Mouse (Mus musculus): ENCODE measurements at regions not wholly inside any gene's neighbourhood (a gene's known extent, or its start where the extent isn't known, plus 50 kb on each side); places are given as distances from the start of the nearest gene placed in this dataset.

DNA sequence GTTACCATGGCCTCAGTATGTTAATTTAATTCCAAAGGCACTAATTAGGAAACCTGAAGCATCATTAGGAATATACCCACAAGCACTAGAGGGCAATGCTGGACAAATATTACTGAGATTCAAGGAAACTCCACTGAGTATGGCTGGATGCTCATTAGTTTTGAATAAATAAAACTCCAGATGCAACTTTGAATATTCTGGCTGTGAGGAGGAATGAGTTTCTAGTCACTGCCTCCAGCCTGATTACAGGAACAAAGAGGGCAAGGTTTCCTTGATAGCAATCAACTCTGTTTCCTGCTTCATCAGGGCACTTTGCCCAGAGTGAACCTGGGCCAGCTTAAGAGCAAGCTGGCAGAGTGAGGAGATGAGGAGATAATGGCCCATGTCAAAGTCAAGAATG is 543.5 kb upstream of the Pdzrn3 start:
- Histone ChIP-seq H3K36me3 (ENCODE audit: insufficient read depth) (no peaks in the 10 kb centered on the region), H3K4me2 (no peak overlapping the region), H3K9me3 (ENCODE audit: low read depth, low read length) (no peaks in the 10 kb centered on the region), H3K4me1 (ENCODE audit: insufficient read depth) (no peaks in the 10 kb centered on the region), H3K9ac (no peak overlapping the region), H3K27me3 (ENCODE audit: insufficient read depth, low read length) (no peaks in the 10 kb centered on the region), H3K27ac (ENCODE audit: low read depth) (no peak overlapping the region), H3K4me3 (ENCODE audit: low read depth, low read length) (no peak overlapping the region)
- TF ChIP-seq CTCF (IDR thresholded peaks at IDR 0.05; ENCODE audit: low read depth) = peak; percentile 21; the same call in 1 of the 2 replicates
- DNase-seq (peak; percentile 43), ATAC-seq (ENCODE audit: insufficient read depth) (no peak)

DNA sequence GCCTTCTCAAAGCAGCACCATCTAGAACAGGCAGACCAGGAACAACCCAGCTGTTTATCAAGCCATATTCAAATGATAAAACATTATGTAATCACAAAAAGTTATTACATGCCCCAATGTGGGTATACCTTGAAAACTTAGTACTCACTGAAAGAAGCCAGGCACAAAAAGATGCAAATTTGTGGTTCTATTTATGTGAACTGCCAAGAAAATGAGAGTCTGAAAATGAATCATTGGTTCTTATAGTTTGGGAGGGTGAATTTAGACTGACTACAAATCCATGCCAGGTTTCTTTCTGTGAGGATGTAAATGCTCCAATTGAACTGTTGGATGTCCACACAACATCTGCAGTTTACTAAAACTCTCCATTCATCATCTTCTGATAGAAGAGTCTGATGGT is 541.2 kb upstream of the Pdzrn3 start:
- no peaks in the 10 kb centered on the region for H3K36me3 ChIP-seq (ENCODE audit: insufficient read depth)
- no peaks in the 10 kb centered on the region for H3K9me3 ChIP-seq (ENCODE audit: low read depth, low read length)
- no peaks in the 10 kb centered on the region for H3K4me1 ChIP-seq (ENCODE audit: insufficient read depth)
- no peak overlapping the region for H3K4me3 ChIP-seq (ENCODE audit: low read depth, low read length)
- H3K9ac ChIP-seq = no peak overlapping the region
- no peak for DNase-seq
- H3K27me3 ChIP-seq (ENCODE audit: insufficient read depth, low read length) = no peaks in the 10 kb centered on the region
- H3K4me2 ChIP-seq = no peak overlapping the region
- no peak for ATAC-seq (ENCODE audit: insufficient read depth)
- no peak overlapping the region for H3K27ac ChIP-seq (ENCODE audit: low read depth)
- TF ChIP-seq CTCF (IDR thresholded peaks at IDR 0.05; ENCODE audit: low read depth) = no peak

DNA sequence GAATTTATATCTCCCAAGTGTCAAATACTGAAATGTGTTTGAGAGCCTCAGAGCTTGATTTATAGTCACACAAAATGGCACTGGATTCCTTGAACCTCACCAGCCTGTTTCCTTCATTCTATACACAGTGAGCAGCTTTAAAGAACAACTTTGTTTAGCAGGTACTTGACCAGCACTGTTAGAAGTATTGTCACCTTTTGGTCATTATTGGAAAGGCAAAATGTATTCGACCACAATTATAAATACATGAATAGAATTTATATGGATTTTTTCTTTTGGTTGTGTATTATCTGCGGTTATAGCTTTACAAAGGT is 527.3 kb upstream of the Pdzrn3 start:
- no peaks in the 10 kb centered on the region for H3K27me3 ChIP-seq (ENCODE audit: insufficient read depth, low read length)
- H3K36me3 ChIP-seq (ENCODE audit: insufficient read depth) = no peaks in the 10 kb centered on the region
- H3K9me3 ChIP-seq (ENCODE audit: low read depth, low read length) = no peaks in the 10 kb centered on the region
- ATAC-seq (ENCODE audit: insufficient read depth) (peak; percentile 76; the same call in 1 of the 2 replicates), DNase-seq (no peak)
- no peak overlapping the region for H3K4me3 ChIP-seq (ENCODE audit: low read depth, low read length)
- no peaks in the 10 kb centered on the region for H3K4me1 ChIP-seq (ENCODE audit: insufficient read depth)
- 89% methylated on average over 2 of the region's 2 CpGs for WGBS
- no peak overlapping the region for H3K4me2 ChIP-seq
- TF ChIP-seq CTCF (IDR thresholded peaks at IDR 0.05; ENCODE audit: low read depth) = no peak
- no peak overlapping the region for H3K9ac ChIP-seq
- H3K27ac ChIP-seq (ENCODE audit: low read depth) = no peak overlapping the region

DNA sequence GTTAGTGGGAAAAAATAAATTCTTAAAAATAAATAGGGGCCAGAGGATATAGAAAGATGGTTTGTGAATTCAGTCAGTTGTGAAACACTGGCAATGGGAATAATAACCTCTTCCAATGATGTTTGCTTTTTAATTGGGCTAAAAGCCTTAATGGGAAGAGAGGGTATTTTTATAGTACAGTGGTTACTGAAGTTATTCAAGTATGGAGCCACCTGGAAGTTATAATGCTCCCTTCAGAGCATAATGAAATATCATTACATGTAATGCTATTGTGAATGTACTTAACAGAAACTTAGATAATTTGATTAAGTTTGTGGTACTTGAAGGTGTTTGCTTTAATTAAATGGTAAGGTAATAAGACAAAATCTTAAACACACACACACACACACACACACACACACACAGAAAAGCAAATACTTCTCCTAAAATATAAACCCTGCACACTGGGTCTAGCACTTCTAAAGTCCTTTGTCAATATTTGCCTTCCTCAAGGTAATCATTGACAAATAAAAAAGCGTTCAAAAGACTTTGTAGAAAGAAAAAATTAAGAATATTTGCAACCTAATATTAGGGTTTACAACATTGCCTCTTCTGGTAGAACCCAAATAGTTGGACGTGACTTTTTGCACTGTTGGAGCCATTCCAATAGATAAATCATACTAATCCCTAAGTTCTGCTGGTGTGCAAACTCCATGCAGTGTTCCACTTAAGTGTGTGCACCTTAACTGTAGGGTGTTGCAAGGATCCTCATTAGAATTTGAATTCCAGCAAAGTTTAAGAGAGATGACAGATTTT is 526.7 kb upstream of the Pdzrn3 start:
- H3K27me3 ChIP-seq (ENCODE audit: insufficient read depth, low read length) = no peaks in the 10 kb centered on the region
- DNase-seq = peak; percentile 56
- no peak for TF ChIP-seq CTCF (IDR thresholded peaks at IDR 0.05; ENCODE audit: low read depth)
- ATAC-seq (ENCODE audit: insufficient read depth) = peak; percentile 90
- no peak overlapping the region for H3K27ac ChIP-seq (ENCODE audit: low read depth)
- H3K4me2 ChIP-seq = no peak overlapping the region
- H3K36me3 ChIP-seq (ENCODE audit: insufficient read depth) = no peaks in the 10 kb centered on the region
- no peak overlapping the region for H3K4me3 ChIP-seq (ENCODE audit: low read depth, low read length)
- no peaks in the 10 kb centered on the region for H3K9me3 ChIP-seq (ENCODE audit: low read depth, low read length)
- WGBS = 28% methylated on average over 2 of the region's 2 CpGs
- no peaks in the 10 kb centered on the region for H3K4me1 ChIP-seq (ENCODE audit: insufficient read depth)
- no peak overlapping the region for H3K9ac ChIP-seq

DNA sequence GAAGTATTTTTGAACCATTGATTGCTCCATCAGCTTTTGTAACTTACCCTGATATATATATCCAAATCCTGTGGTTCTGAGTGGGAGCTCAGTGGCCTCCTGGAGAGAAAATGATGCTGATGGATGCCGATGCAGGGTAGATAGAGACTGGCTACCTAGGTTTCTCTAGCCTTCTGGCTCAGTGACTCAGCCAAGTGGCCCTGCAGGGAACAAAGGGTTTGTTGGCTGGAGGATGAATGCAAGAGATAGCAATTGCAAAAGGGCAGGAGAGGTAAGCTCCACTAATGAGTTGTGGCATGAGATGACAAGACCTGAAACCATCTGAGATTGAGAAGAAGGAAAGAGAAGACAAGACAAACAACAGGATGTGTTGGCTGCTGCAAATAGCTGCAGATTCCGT is 524.6 kb upstream of the Pdzrn3 start:
- no peak overlapping the region for H3K27ac ChIP-seq (ENCODE audit: low read depth)
- H3K4me3 ChIP-seq (ENCODE audit: low read depth, low read length) = no peak overlapping the region
- no peak overlapping the region for H3K9ac ChIP-seq
- ATAC-seq (ENCODE audit: insufficient read depth) (no peak), DNase-seq (no peak)
- no peak for TF ChIP-seq CTCF (IDR thresholded peaks at IDR 0.05; ENCODE audit: low read depth)
- H3K36me3 ChIP-seq (ENCODE audit: insufficient read depth) = no peaks in the 10 kb centered on the region
- no peak overlapping the region for H3K4me2 ChIP-seq
- no peaks in the 10 kb centered on the region for H3K4me1 ChIP-seq (ENCODE audit: insufficient read depth)
- H3K9me3 ChIP-seq (ENCODE audit: low read depth, low read length) = no peaks in the 10 kb centered on the region
- no peaks in the 10 kb centered on the region for H3K27me3 ChIP-seq (ENCODE audit: insufficient read depth, low read length)
- 71% methylated on average over 2 of the region's 2 CpGs for WGBS

DNA sequence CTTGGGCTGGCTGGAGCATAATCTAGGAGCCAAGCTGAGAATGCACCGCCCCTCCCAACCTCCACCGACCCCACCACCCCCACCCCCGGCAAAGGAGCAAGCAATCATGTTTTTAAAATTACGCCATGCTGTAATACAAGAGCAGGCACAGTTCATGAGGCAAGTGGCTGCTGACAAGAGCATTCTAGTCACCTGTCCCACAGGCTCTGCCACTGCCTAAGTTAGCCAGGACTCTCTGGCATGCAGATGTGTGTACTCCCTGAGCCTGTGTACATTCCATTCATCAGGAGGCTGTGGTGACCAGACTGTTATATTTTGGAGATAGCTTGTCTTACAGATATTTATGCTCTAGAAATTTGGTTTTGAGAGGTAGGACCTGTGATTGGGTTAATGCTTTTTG is 520.8 kb upstream of the Pdzrn3 start:
- DNase-seq (no peak), ATAC-seq (ENCODE audit: insufficient read depth) (peak; percentile 54; the same call in 1 of the 2 replicates)
- H3K9me3 ChIP-seq (ENCODE audit: low read depth, low read length) = no peaks in the 10 kb centered on the region
- H3K27ac ChIP-seq (ENCODE audit: low read depth) = no peak overlapping the region
- H3K4me3 ChIP-seq (ENCODE audit: low read depth, low read length) = no peak overlapping the region
- WGBS = 66% methylated on average over 4 of the region's 4 CpGs
- H3K9ac ChIP-seq = no peak overlapping the region
- no peak for TF ChIP-seq CTCF (IDR thresholded peaks at IDR 0.05; ENCODE audit: low read depth)
- H3K36me3 ChIP-seq (ENCODE audit: insufficient read depth) = no peaks in the 10 kb centered on the region
- no peaks in the 10 kb centered on the region for H3K27me3 ChIP-seq (ENCODE audit: insufficient read depth, low read length)
- H3K4me1 ChIP-seq (ENCODE audit: insufficient read depth) = no peaks in the 10 kb centered on the region
- H3K4me2 ChIP-seq = no peak overlapping the region

DNA sequence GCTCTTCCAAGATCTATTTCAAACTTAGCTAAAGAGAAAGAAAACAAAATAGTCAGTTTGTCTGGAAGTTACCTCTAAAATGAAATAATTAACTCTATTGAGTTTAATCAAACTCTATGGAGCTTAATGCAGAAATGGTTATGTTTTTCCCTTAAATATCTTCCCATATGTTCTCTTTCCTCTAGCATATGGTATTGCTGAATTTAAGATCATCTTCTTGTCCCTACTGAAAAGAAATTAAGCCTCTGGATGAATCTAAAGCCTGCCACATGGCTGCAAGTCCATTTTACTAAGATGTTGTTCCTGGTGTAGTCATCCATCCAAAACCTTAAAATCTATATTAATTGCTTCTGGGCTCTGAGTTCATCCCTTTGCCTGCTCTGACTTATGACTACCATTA is 513.0 kb upstream of the Pdzrn3 start:
- no peak for ATAC-seq (ENCODE audit: insufficient read depth)
- H3K4me2 ChIP-seq = no peak overlapping the region

More for the DNA sequence above, 513.0 kb upstream of the Pdzrn3 start:
- Histone ChIP-seq H3K9me3 (ENCODE audit: low read depth, low read length) (no peaks in the 10 kb centered on the region), H3K9ac (no peak overlapping the region), H3K27me3 (ENCODE audit: insufficient read depth, low read length) (no peaks in the 10 kb centered on the region), H3K36me3 (ENCODE audit: insufficient read depth) (no peaks in the 10 kb centered on the region), H3K27ac (ENCODE audit: low read depth) (no peak overlapping the region), H3K4me3 (ENCODE audit: low read depth, low read length) (no peak overlapping the region), H3K4me1 (ENCODE audit: insufficient read depth) (no peaks in the 10 kb centered on the region)
- no peak for TF ChIP-seq CTCF (IDR thresholded peaks at IDR 0.05; ENCODE audit: low read depth)
- no peak for DNase-seq
